Mouse (Mus musculus) right cerebral cortex, postnatal 25 days (tissue): ENCODE results near the gene Dglucy.

Experiments used
- DNase-seq: peaks from one replicate; pipeline ENCODE4 v3.0.0; 2022

Dglucy gene

GRCm38 (mm10) chr12:100937441-100938360 is 158.8 kb downstream of the Dglucy start:
- DNase-seq, result no peak

DNA sequence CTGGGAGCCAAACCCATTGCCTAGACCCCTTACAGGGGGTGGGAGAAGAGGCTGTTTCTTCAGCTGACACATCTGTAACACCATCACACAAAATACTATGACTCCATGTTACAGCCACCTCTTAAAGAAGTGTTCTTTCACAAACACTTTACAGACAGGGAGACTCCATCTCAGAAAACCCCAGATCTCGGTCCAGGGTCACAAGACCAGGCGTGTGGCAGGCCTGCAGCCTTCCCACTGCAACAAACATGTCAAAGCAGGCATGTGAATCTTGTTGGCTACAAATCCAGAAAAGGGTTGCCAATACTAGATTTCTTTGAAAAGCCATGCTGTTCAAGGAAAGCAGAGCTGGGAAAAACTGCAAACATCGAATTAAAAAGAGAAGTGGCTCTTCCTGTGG is 162.5 kb downstream of the Dglucy start:
- no peak for DNase-seq

GRCm38 (mm10) chr12:100943146-100943545 is 164.3 kb downstream of the Dglucy start:
- no peak for DNase-seq

- DNase-seq, result no peak
Measured at GRCm38 (mm10) chr12:100944921-100945336, 166.1 kb downstream of the Dglucy start.

GRCm38 (mm10) chr12:100945501-100945900 is 166.6 kb downstream of the Dglucy start:
- DNase-seq, result no peak

- no peak for DNase-seq
Measured at GRCm38 (mm10) chr12:100945948-100946347, 167.1 kb downstream of the Dglucy start.
